Mouse (Mus musculus): ENCODE measurements around the gene Eps8l2. TPM values are rescaled to one million over a fixed set of nuclear protein-coding genes. Genes with fewer than 3 reads are reported as not detected.

Eps8l2 gene
- polyA plus RNA-seq, 1 experiment from 2014 or later = 2.6 TPM

DNA sequence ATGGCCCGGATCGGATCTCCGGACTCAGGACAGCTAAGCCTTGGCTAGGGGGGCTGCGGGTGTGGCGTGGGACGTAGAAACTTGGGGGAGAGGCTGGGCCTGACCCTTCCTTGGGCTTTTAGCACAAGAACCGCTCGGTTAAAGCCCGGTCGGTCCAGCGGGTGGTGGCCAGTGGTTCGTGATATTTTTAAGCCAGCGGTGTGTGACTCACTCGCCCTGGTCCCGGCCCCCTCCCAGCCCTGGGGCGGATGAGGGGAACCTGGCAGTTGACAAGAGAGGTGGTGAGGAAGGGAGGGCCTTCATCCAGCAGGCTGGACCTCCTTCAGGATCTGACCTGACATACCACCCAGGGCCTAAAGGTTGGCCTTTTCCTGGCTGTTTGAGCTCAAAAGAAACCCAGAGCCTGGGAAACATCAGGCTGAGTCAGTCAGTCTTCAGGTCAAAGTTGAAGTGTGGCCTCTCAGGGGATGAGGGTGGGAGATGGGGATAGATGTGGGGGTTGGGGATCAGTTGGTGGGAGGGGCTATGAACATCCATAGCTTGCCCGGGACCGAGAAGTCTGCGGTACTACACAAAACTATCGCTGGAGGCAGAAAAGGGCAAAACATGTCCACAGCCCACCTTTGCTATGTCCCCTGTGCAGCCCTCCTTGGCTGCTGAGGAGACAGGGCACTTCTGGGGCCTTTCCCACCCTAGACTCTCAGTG lies 688 bp downstream of the Eps8l2 start:
- no peak for ATAC-seq (replicated peaks; ENCODE audit: extremely low read depth, insufficient read depth, low FRiP score)
- Histone ChIP-seq H3K36me3 (ENCODE audit: control insufficient read depth, insufficient read depth) (peaks cover 6% of the 10 kb centered on the region; the same call in 1 of the 2 replicates), H3K9ac (ENCODE audit: low read length) (no peak overlapping the region), H3K4me2 (ENCODE audit: low read depth, low read length) (peak overlapping the region; percentile 57), H3K27ac (ENCODE audit: low read length) (no peak overlapping the region), H3K9me3 (replicated peaks; ENCODE audit: control insufficient read depth, low read length) (no peaks in the 10 kb centered on the region), H3K4me1 (ENCODE audit: control insufficient read depth, insufficient read depth, low read length) (0 out of 2 replicates have a peak, but pooled peaks cover 3% of the 10 kb centered on the region), H3K27me3 (ENCODE audit: control insufficient read depth, insufficient read depth, low read length) (0 out of 2 replicates have a peak, but pooled peaks cover 2% of the 10 kb centered on the region), H3K4me3 (ENCODE audit: low read length) (peak overlapping the region; percentile 21; the same call in 1 of the 2 replicates)
- WGBS = 41% methylated on average over 20 of the region's 20 CpGs

DNA sequence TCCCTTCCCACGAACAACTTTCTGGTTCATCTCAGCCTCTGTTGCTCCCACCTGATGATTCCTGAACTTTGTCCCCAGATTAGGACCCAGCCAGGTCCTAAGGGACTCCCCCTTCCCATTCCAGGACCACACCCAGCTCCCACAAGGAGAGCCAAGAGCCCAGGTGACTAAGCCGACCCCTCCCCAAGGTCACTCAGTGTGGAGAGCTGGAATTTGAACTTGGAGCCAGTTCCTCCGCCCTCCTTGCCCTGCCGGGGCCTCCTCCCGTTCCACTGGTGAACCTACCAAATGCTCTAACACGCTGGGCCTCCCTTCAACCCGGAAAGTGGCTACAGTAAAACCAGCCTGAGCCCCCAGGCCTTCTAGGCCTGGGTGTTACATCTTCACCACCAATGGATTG lies 1.3 kb downstream of the Eps8l2 start:
- no peak overlapping the region for H3K27ac ChIP-seq (ENCODE audit: low read length)

DNA sequence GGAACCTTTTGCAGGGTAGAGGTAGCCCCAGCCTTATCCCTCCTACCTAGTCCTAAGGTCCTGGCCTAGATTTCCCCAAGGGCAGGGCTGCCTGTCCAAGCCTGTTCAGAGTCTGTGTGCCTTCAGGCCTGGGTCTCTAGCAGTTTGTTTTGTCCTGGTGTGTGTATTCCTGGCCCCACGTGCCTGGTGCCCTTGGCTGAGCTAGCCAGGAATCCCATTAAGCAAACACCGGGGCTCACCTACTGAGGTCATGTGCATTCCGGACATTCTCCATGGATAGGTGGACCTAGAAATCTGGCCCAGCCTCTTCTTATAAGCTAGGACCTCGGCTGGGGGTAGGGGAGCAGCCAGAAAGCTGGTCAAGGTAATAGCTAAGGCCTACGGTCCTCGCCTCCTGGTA lies 1.8 kb downstream of the Eps8l2 start:
- 0 out of 2 replicates have a peak, but pooled peaks cover 3% of the 10 kb centered on the region for H3K4me1 ChIP-seq (ENCODE audit: control insufficient read depth, insufficient read depth, low read length)
- no peaks in the 10 kb centered on the region; the same call in 1 of the 2 replicates for H3K36me3 ChIP-seq (ENCODE audit: control insufficient read depth, insufficient read depth)
- no peak overlapping the region for H3K27ac ChIP-seq (ENCODE audit: low read length)
- 0 out of 2 replicates have a peak, but pooled peaks cover 2% of the 10 kb centered on the region for H3K27me3 ChIP-seq (ENCODE audit: control insufficient read depth, insufficient read depth, low read length)
- H3K9me3 ChIP-seq (replicated peaks; ENCODE audit: control insufficient read depth, low read length) = no peaks in the 10 kb centered on the region
- H3K4me3 ChIP-seq (ENCODE audit: low read length) = no peak overlapping the region
- H3K4me2 ChIP-seq (ENCODE audit: low read depth, low read length) = no peak overlapping the region
- ATAC-seq (replicated peaks; ENCODE audit: extremely low read depth, insufficient read depth, low FRiP score) = no peak
- WGBS = 72% methylated on average over 6 of the region's 6 CpGs
- H3K9ac ChIP-seq (ENCODE audit: low read length) = no peak overlapping the region; the same call in 1 of the 2 replicates

More for the DNA sequence above, 1.3 kb downstream of the Eps8l2 start:
- WGBS = 73% methylated on average over 7 of the region's 7 CpGs
- Histone ChIP-seq H3K4me2 (ENCODE audit: low read depth, low read length) (no peak overlapping the region; the same call in 1 of the 2 replicates), H3K9me3 (replicated peaks; ENCODE audit: control insufficient read depth, low read length) (no peaks in the 10 kb centered on the region), H3K4me1 (ENCODE audit: control insufficient read depth, insufficient read depth, low read length) (0 out of 2 replicates have a peak, but pooled peaks cover 3% of the 10 kb centered on the region), H3K27me3 (ENCODE audit: control insufficient read depth, insufficient read depth, low read length) (0 out of 2 replicates have a peak, but pooled peaks cover 2% of the 10 kb centered on the region), H3K9ac (ENCODE audit: low read length) (no peak overlapping the region; the same call in 1 of the 2 replicates), H3K4me3 (ENCODE audit: low read length) (no peak overlapping the region), H3K36me3 (ENCODE audit: control insufficient read depth, insufficient read depth) (peaks cover 2% of the 10 kb centered on the region; the same call in 1 of the 2 replicates)
- ATAC-seq (replicated peaks; ENCODE audit: extremely low read depth, insufficient read depth, low FRiP score) = no peak

DNA sequence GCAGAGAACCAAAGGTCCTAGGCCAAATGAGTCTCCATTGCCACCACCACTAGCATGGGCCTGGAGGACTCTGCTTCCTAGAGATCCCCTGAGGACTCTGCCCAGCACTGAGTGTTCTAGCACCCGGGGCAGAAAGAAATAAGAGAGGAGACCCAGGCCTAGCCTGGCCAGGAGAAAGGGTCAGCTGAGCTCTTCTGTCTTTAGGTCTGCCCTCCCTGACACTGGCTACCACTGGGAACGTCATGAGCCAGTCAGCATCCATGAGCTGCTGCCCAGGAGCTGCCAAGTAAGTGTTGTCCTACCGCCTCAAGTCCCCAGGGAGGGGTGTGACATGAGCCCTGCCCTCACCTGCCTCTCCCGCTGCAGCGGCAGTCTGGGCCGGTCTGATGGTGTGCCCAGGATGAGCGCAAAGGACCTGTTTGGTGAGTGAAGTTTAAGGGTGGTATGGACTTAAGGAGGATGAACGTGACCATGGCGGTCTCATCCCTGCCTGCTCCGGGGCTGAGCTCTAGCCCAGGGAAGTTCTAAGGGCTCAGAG lies 3.1 kb downstream of the Eps8l2 start:
- H3K9me3 ChIP-seq (replicated peaks; ENCODE audit: control insufficient read depth, low read length) = no peaks in the 10 kb centered on the region
- H3K4me3 ChIP-seq (ENCODE audit: low read length) = no peak overlapping the region
- no peak overlapping the region for H3K4me2 ChIP-seq (ENCODE audit: low read depth, low read length)
- H3K27ac ChIP-seq (ENCODE audit: low read length) = no peak overlapping the region
- ATAC-seq (replicated peaks; ENCODE audit: extremely low read depth, insufficient read depth, low FRiP score) = no peak
- 0 out of 2 replicates have a peak, but pooled peaks cover 3% of the 10 kb centered on the region for H3K4me1 ChIP-seq (ENCODE audit: control insufficient read depth, insufficient read depth, low read length)
- H3K36me3 ChIP-seq (ENCODE audit: control insufficient read depth, insufficient read depth) = no peaks in the 10 kb centered on the region
- 0 out of 2 replicates have a peak, but pooled peaks cover 2% of the 10 kb centered on the region for H3K27me3 ChIP-seq (ENCODE audit: control insufficient read depth, insufficient read depth, low read length)
- whole genome bisulfite sequencing = 73% methylated on average over 10 of the region's 10 CpGs
- H3K9ac ChIP-seq (ENCODE audit: low read length) = no peak overlapping the region

DNA sequence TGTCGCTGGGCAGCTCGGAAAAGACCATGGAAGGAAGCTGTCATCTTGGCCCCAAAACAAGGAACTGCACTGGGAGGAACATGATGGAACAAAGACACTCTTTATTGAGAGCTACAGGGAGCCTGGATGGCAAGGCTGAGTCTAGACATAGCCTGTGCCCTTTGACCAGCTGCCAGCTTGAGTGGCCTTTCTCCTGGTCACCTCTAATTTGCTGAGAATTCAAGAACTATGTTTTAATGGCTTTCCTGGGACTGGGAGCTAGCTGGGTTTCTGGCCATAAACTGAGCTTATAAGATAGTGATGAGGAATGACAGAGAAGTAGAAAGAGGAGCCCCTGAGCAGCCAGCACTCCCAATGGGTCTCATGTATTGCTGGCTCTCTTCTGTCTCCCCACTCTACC lies 4.5 kb downstream of the Eps8l2 start:
- H3K9me3 ChIP-seq (replicated peaks; ENCODE audit: control insufficient read depth, low read length) = no peaks in the 10 kb centered on the region
- no peak overlapping the region for H3K9ac ChIP-seq (ENCODE audit: low read length)
- no peaks in the 10 kb centered on the region for H3K36me3 ChIP-seq (ENCODE audit: control insufficient read depth, insufficient read depth)
- H3K27me3 ChIP-seq (ENCODE audit: control insufficient read depth, insufficient read depth, low read length) = 0 out of 2 replicates have a peak, but pooled peaks cover 2% of the 10 kb centered on the region
- H3K27ac ChIP-seq (ENCODE audit: low read length) = no peak overlapping the region
- WGBS = 58% methylated on average over 2 of the region's 2 CpGs
- H3K4me2 ChIP-seq (ENCODE audit: low read depth, low read length) = no peak overlapping the region
- 0 out of 2 replicates have a peak, but pooled peaks cover 2% of the 10 kb centered on the region for H3K4me1 ChIP-seq (ENCODE audit: control insufficient read depth, insufficient read depth, low read length)
- no peak overlapping the region for H3K4me3 ChIP-seq (ENCODE audit: low read length)
- ATAC-seq (replicated peaks; ENCODE audit: extremely low read depth, insufficient read depth, low FRiP score) = no peak

DNA sequence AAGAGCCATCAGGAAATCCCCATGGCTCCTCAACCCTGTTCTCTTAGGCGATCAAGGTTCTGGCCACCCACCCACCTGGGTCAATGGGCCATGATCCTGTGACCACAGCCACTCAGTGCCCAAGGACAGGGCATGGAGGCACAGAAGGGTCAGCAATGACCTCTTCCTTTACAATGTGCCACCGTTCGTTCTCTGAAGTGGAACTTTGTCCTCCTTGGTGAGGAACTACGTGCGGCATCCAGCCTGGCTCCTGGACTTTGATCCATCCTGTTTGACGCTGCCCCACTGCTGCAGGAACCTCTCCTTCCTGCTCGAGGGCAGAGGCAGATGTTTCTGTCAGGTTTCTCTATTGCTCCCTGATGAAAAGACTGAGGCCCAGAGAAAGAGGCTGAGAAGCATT lies 5.0 kb downstream of the Eps8l2 start:
- no peaks in the 10 kb centered on the region for H3K36me3 ChIP-seq (ENCODE audit: control insufficient read depth, insufficient read depth)
- no peak overlapping the region for H3K4me3 ChIP-seq (ENCODE audit: low read length)
- no peaks in the 10 kb centered on the region for H3K9me3 ChIP-seq (replicated peaks; ENCODE audit: control insufficient read depth, low read length)
- no peak for ATAC-seq (replicated peaks; ENCODE audit: extremely low read depth, insufficient read depth, low FRiP score)
- no peaks in the 10 kb centered on the region for H3K4me1 ChIP-seq (ENCODE audit: control insufficient read depth, insufficient read depth, low read length)
- WGBS = 63% methylated on average over 7 of the region's 7 CpGs
- H3K27me3 ChIP-seq (ENCODE audit: control insufficient read depth, insufficient read depth, low read length) = 0 out of 2 replicates have a peak, but pooled peaks cover 2% of the 10 kb centered on the region
- no peak overlapping the region for H3K27ac ChIP-seq (ENCODE audit: low read length)
- H3K9ac ChIP-seq (ENCODE audit: low read length) = no peak overlapping the region
- H3K4me2 ChIP-seq (ENCODE audit: low read depth, low read length) = no peak overlapping the region

DNA sequence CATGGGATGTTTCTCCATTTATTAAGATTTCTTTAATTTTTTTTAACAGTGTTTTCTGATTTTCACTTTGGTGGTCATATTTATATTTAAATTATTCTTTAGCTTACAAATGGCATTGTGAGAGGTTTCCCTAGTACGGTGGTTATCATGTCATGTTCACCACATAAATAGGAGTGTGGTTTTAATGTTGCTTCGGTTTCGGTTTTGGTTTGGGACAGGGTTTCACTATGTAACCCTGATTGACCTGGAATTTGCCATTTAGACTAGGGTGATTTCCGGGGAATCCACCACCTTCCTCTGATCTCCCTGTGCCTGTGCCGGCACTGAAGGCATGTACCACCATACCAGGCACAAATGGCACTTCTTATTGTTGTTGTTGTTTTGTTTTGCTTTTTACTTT lies 6.1 kb downstream of the Eps8l2 start:
- H3K4me2 ChIP-seq (ENCODE audit: low read depth, low read length) = no peak overlapping the region
- H3K4me3 ChIP-seq (ENCODE audit: low read length) = no peak overlapping the region
- no peaks in the 10 kb centered on the region for H3K36me3 ChIP-seq (ENCODE audit: control insufficient read depth, insufficient read depth)
- no peaks in the 10 kb centered on the region for H3K4me1 ChIP-seq (ENCODE audit: control insufficient read depth, insufficient read depth, low read length)
- no peak overlapping the region for H3K27ac ChIP-seq (ENCODE audit: low read length)
- ATAC-seq (replicated peaks; ENCODE audit: extremely low read depth, insufficient read depth, low FRiP score) = no peak
- 83% methylated on average over 5 of the region's 5 CpGs for WGBS
- no peak overlapping the region for H3K9ac ChIP-seq (ENCODE audit: low read length)
- 0 out of 2 replicates have a peak, but pooled peaks cover 2% of the 10 kb centered on the region for H3K27me3 ChIP-seq (ENCODE audit: control insufficient read depth, insufficient read depth, low read length)
- no peaks in the 10 kb centered on the region for H3K9me3 ChIP-seq (replicated peaks; ENCODE audit: control insufficient read depth, low read length)

DNA sequence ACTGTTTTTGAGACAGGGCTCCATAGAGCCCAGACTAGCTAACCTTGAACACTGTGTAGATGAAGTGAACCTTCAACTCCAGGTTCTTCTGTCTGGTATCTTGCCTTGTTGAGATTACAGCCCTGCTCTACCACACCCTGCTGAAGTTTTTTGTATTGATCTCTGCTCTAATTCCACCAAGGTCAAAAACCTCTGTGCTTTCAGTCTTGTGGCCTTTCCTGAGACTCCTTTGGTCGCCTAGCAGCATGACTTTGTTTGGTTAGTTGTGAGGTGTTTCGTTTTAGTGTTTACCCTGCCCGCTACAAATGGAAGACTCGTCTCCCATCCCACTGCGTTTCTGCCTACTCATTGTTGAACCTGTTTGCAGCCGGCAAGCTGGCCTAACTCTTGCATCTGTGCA lies 12.4 kb downstream of the Eps8l2 start:
- Histone ChIP-seq H3K36me3 (ENCODE audit: control insufficient read depth, insufficient read depth) (no peaks in the 10 kb centered on the region), H3K9me3 (replicated peaks; ENCODE audit: control insufficient read depth, low read length) (no peaks in the 10 kb centered on the region), H3K4me3 (ENCODE audit: low read length) (no peak overlapping the region), H3K27me3 (ENCODE audit: control insufficient read depth, insufficient read depth, low read length) (no peaks in the 10 kb centered on the region), H3K27ac (ENCODE audit: low read length) (no peak overlapping the region), H3K4me2 (ENCODE audit: low read depth, low read length) (no peak overlapping the region), H3K9ac (ENCODE audit: low read length) (no peak overlapping the region), H3K4me1 (ENCODE audit: control insufficient read depth, insufficient read depth, low read length) (no peaks in the 10 kb centered on the region)
- ATAC-seq (replicated peaks; ENCODE audit: extremely low read depth, insufficient read depth, low FRiP score) = no peak
- 67% methylated on average over 6 of the region's 6 CpGs for WGBS

DNA sequence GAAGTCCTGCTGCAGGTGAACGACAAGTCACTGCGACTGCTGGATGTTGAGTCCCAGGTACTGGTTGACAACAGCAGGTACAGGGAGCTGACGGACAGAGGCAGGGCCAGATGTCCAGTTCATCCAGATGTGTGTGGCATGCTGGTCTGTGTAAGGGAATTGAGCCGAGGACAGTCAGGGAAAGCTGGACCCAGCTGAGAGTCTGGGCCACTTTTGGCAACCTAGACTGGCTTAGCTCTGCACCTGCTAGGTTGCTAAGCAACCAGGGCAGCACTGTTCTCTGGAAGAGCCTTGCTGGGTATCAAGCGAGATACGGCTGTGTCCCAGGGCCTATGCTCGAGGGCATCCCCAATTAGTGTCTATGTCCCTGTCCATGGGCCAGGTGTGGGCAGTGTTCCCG lies 16.4 kb downstream of the Eps8l2 start:
- Histone ChIP-seq H3K27me3 (ENCODE audit: control insufficient read depth, insufficient read depth, low read length) (no peaks in the 10 kb centered on the region), H3K9me3 (replicated peaks; ENCODE audit: control insufficient read depth, low read length) (no peaks in the 10 kb centered on the region), H3K4me1 (ENCODE audit: control insufficient read depth, insufficient read depth, low read length) (no peaks in the 10 kb centered on the region), H3K9ac (ENCODE audit: low read length) (no peak overlapping the region), H3K27ac (ENCODE audit: low read length) (no peak overlapping the region), H3K4me2 (ENCODE audit: low read depth, low read length) (no peak overlapping the region), H3K4me3 (ENCODE audit: low read length) (no peak overlapping the region), H3K36me3 (ENCODE audit: control insufficient read depth, insufficient read depth) (no peaks in the 10 kb centered on the region)
- 80% methylated on average over 8 of the region's 8 CpGs for WGBS
- ATAC-seq (replicated peaks; ENCODE audit: extremely low read depth, insufficient read depth, low FRiP score) = no peak
